Mouse (Mus musculus) layer of hippocampus, adult 11-12 months (tissue): Measurements from ENCODE around the gene Nrcam.

ENCODE experiments used
- DNase-seq: peaks from one replicate; pipeline ENCODE4 v3.0.0; 2022; ENCODE audit warnings: low spot score

Gene Nrcam

GRCm38 (mm10) chr12:44617488-44617887 lies 288.8 kb downstream of the Nrcam start:
- no peak for DNase-seq

GRCm38 (mm10) chr12:44639341-44639921 lies 310.7 kb downstream of the Nrcam start:
- DNase-seq, result no peak

- DNase-seq, result no peak
These were observed 311.9 kb downstream of the Nrcam start for GRCm38 (mm10) chr12:44640579-44640978.
